Mouse (Mus musculus) neural tube, embryonic 11.5 days (tissue): ENCODE results near the gene Nacc1. TPM values are rescaled to one million over a fixed set of nuclear protein-coding genes. Genes with fewer than 3 reads are reported as not detected.

Source experiments
- ATAC-seq: fragments of 200-750 bp; cut with Nextera tagmentation; 2 replicates; pipeline ENCODE4 v1.8.0; 2017; ENCODE audit warnings: moderate number of reproducible peaks, mild to moderate bottlenecking, moderate TSS enrichment, moderate library complexity; ENCODE audit not compliant: insufficient read depth, low FRiP score, low TSS enrichment
- DNase-seq: peaks from one replicate; pipeline ENCODE4 v3.0.0-alpha.2; 2015; ENCODE audit warnings: low spot score
- H3K27ac ChIP-seq: fragments of 300-500 bp; sonication (generic); 2 replicates; pipeline ENCODE4 v1.5.1; 2014; ENCODE audit warnings: low read depth, mild to moderate bottlenecking, low read length
- H3K27me3 ChIP-seq: fragments of 300-500 bp; sonication (generic); 2 replicates; pipeline ENCODE4 v1.6.1; 2014; ENCODE audit warnings: mild to moderate bottlenecking, low read length, mixed read lengths; ENCODE audit not compliant: control insufficient read depth, insufficient read depth
- H3K36me3 ChIP-seq: fragments of 300-500 bp; sonication (generic); 2 replicates; pipeline ENCODE4 v1.6.1; 2014; ENCODE audit warnings: mild to moderate bottlenecking, low read length, moderate library complexity, mixed read lengths; ENCODE audit not compliant: control insufficient read depth, insufficient read depth
- H3K4me1 ChIP-seq: fragments of 300-500 bp; sonication (generic); 2 replicates; pipeline ENCODE4 v1.6.1; 2014; ENCODE audit warnings: low read length, mixed read lengths; ENCODE audit not compliant: control insufficient read depth, insufficient read depth
- H3K4me2 ChIP-seq: fragments of 300-500 bp; sonication (generic); 2 replicates; pipeline ENCODE4 v1.6.1; 2014; ENCODE audit warnings: low read depth, mild to moderate bottlenecking, moderate library complexity
- H3K4me3 ChIP-seq: fragments of 300-500 bp; sonication (generic); 2 replicates; pipeline ENCODE4 v1.5.1; 2014; ENCODE audit warnings: low read depth, low read length
- H3K9ac ChIP-seq: fragments of 300-500 bp; sonication (generic); 2 replicates; pipeline ENCODE4 v1.6.1; 2014; ENCODE audit warnings: mild to moderate bottlenecking, low read length
- H3K9me3 ChIP-seq: fragments of 300-500 bp; sonication (generic); 2 replicates; pipeline ENCODE4 v1.6.1; 2016; ENCODE audit warnings: low read length; ENCODE audit not compliant: control insufficient read depth
- WGBS: fragments of 180-500 bp; shearing (Covaris S2); extraction: QIAGEN DNeasy Blood & Tissue Kit; methylation state at CpG from one replicate; pipeline ENCODE4 v1.1.7; 2014; 5-methylcytosine and 5-hydroxymethylcytosine counted together
- polyA plus RNA-seq: library from polyadenylated mRNA; unstranded; fragments of >200 nt; fragmentation: Nextera tagmentation; extraction: Ambion mirVana; gene quantifications from 2 replicates; pipeline ENCODE4 v1.2.1, GENCODE M21; 2014

Nacc1 gene
- polyA plus RNA-seq, 1 experiment from 2014 or later: 26.2 TPM

GRCm38 (mm10) chr8:84665385-84665893 lies 22.2 kb downstream of the Nacc1 start:
- 0 out of 2 replicates have a peak, but pooled peaks have one; percentile 1 for ATAC-seq
- Histone ChIP-seq H3K9ac (peak overlapping the region; percentile 76), H3K4me1 (peaks cover 11% of the 10 kb centered on the region), H3K27me3 (no peaks in the 10 kb centered on the region), H3K27ac (peak overlapping the region; percentile 84), H3K4me2 (peak overlapping the region; percentile 90), H3K36me3 (peaks cover 2% of the 10 kb centered on the region; the same call in 1 of the 2 replicates), H3K9me3 (no peaks in the 10 kb centered on the region), H3K4me3 (peak overlapping the region; percentile 91)
- WGBS: 3% methylated on average over 14 of the region's 14 CpGs
- DNase-seq: no peak

GRCm38 (mm10) chr8:84664566-84665384 lies 22.9 kb downstream of the Nacc1 start:
- peak; percentile 32; the same call in 1 of the 2 replicates for ATAC-seq
- DNase-seq: peak; percentile 86
- Histone ChIP-seq H3K9me3 (no peaks in the 10 kb centered on the region), H3K9ac (peak overlapping the region; percentile 76), H3K4me2 (peak overlapping the region; percentile 90), H3K27ac (peak overlapping the region; percentile 84), H3K27me3 (no peaks in the 10 kb centered on the region), H3K36me3 (no peaks in the 10 kb centered on the region), H3K4me3 (peak overlapping the region; percentile 91), H3K4me1 (peaks cover 16% of the 10 kb centered on the region)
- WGBS: under 1% methylated on average over 29 of the region's 29 CpGs

- peak; percentile 96 for DNase-seq
- H3K4me3 ChIP-seq: peak overlapping the region; percentile 91
- H3K4me1 ChIP-seq: peaks cover 19% of the 10 kb centered on the region
- peak; percentile 85 for ATAC-seq
- peak overlapping the region; percentile 90 for H3K4me2 ChIP-seq
- WGBS: 2% methylated on average over 43 of the region's 43 CpGs
- peak overlapping the region; percentile 84 for H3K27ac ChIP-seq
- no peaks in the 10 kb centered on the region for H3K27me3 ChIP-seq
- H3K36me3 ChIP-seq: no peaks in the 10 kb centered on the region
- peak overlapping the region; percentile 76 for H3K9ac ChIP-seq
- H3K9me3 ChIP-seq: no peaks in the 10 kb centered on the region
Measured at GRCm38 (mm10) chr8:84663483-84664327, 24.0 kb downstream of the Nacc1 start.

- DNase-seq (peak; percentile 94), ATAC-seq (peak; percentile 71)
- Histone ChIP-seq H3K27ac (peak within 1 kb of the TSS; percentile 75), H3K36me3 (no peaks in the 10 kb centered on the region), H3K4me1 (peaks cover 20% of the 10 kb centered on the region), H3K9ac (peak within 1 kb of the TSS; percentile 91), H3K9me3 (no peaks in the 10 kb centered on the region), H3K4me2 (peak within 1 kb of the TSS; percentile 90), H3K27me3 (no peaks in the 10 kb centered on the region), H3K4me3 (peak within 1 kb of the TSS; percentile 91)
- under 1% methylated on average over 27 of the region's 27 CpGs for WGBS
Measured at GRCm38 (mm10) chr8:84662581-84663065, 25.0 kb downstream of the Nacc1 start, which contains the start of gene Ier2. Gene Ier2, minus strand, starts transcription at chr8:84662852.

GRCm38 (mm10) chr8:84661961-84662571 lies 25.6 kb downstream of the Nacc1 start:
- WGBS: under 1% methylated on average over 61 of the region's 61 CpGs
- H3K9ac ChIP-seq: peak overlapping the region; percentile 91
- H3K4me3 ChIP-seq: peak overlapping the region; percentile 91
- H3K27me3 ChIP-seq: no peaks in the 10 kb centered on the region
- peak overlapping the region; percentile 90 for H3K4me2 ChIP-seq
- peak; percentile 1; the same call in 1 of the 2 replicates for ATAC-seq
- peak overlapping the region; percentile 75 for H3K27ac ChIP-seq
- DNase-seq: no peak
- H3K4me1 ChIP-seq: peaks cover 25% of the 10 kb centered on the region
- no peaks in the 10 kb centered on the region for H3K36me3 ChIP-seq
- H3K9me3 ChIP-seq: no peaks in the 10 kb centered on the region

- Histone ChIP-seq H3K9ac (peak overlapping the region; percentile 91), H3K27me3 (no peaks in the 10 kb centered on the region), H3K4me1 (peaks cover 31% of the 10 kb centered on the region), H3K4me3 (peak overlapping the region; percentile 91), H3K4me2 (peak overlapping the region; percentile 90), H3K9me3 (no peaks in the 10 kb centered on the region), H3K36me3 (no peaks in the 10 kb centered on the region), H3K27ac (peak overlapping the region; percentile 75)
- WGBS: under 1% methylated on average over 24 of the region's 24 CpGs
- ATAC-seq (no peak), DNase-seq (peak; percentile 53)
Measured at GRCm38 (mm10) chr8:84661458-84661871, 26.2 kb downstream of the Nacc1 start.

- WGBS: under 1% methylated on average over 20 of the region's 20 CpGs
- Histone ChIP-seq H3K4me1 (peaks cover 34% of the 10 kb centered on the region), H3K4me3 (peak overlapping the region; percentile 91), H3K27ac (peak overlapping the region; percentile 75), H3K4me2 (peak overlapping the region; percentile 90), H3K9me3 (no peaks in the 10 kb centered on the region), H3K36me3 (no peaks in the 10 kb centered on the region), H3K9ac (peak overlapping the region; percentile 91), H3K27me3 (no peaks in the 10 kb centered on the region)
- DNase-seq (peak; percentile 58), ATAC-seq (no peak)
Measured at GRCm38 (mm10) chr8:84660819-84661457, 26.7 kb downstream of the Nacc1 start.
